Mouse (Mus musculus) c-Kit-positive CD71-positive TER-119-positive erythroid progenitor cells, embryonic 14.5 days (primary cell): ENCODE measurements at regions not wholly inside any gene's neighbourhood (a gene's known extent, or its start where the extent isn't known, plus 50 kb on each side); places are given as distances from the start of the nearest gene placed in this dataset.
"Not testable (repeated sequence)": the region's sequence is repeated elsewhere in the genome, so short reads cannot be mapped to it uniquely, and the experiment has no call there.

Experiments
- DNase-seq: peaks from one replicate; pipeline ENCODE4 v3.0.0-alpha.2; 2013; ENCODE audit warnings: low spot score

GRCm38 (mm10) chr5:109842186-109842978 is 80.8 kb upstream of the Gm15446 start:
- not testable (repeated sequence) for DNase-seq

GRCm38 (mm10) chr5:109844236-109844635 is 79.0 kb upstream of the Gm15446 start:
- DNase-seq = not testable (repeated sequence)

GRCm38 (mm10) chr5:109844753-109845186 is 78.4 kb upstream of the Gm15446 start:
- DNase-seq = peak; percentile 49

GRCm38 (mm10) chr5:109851225-109851624 is 72.0 kb upstream of the Gm15446 start:
- not testable (repeated sequence) for DNase-seq

- no peak for DNase-seq
These were observed 62.8 kb upstream of the Gm15446 start for GRCm38 (mm10) chr5:109860402-109860801.

- not testable (repeated sequence) for DNase-seq
These were observed 58.7 kb upstream of the Gm15446 start for GRCm38 (mm10) chr5:109864517-109864916.

GRCm38 (mm10) chr5:109865628-109866027 is 57.6 kb upstream of the Gm15446 start:
- no peak for DNase-seq

- peak; percentile 87 for DNase-seq
These were observed 56.7 kb upstream of the Gm15446 start for GRCm38 (mm10) chr5:109866337-109867126.

- not testable (repeated sequence) for DNase-seq
These were observed 56.0 kb upstream of the Gm15446 start for GRCm38 (mm10) chr5:109867221-109867620.
